Mouse (Mus musculus) heart, embryonic 15.5 days (tissue): ENCODE measurements around the gene Sec61b. TPM values are rescaled to one million over a fixed set of nuclear protein-coding genes. Genes with fewer than 3 reads are reported as not detected.

Experiments used
- ATAC-seq: fragments of 200-750 bp; cut with Nextera tagmentation; replicated peaks from 2 replicates; pipeline ENCODE4 v1.8.0; 2017; ENCODE audit warnings: low read depth, moderate TSS enrichment; ENCODE audit not compliant: insufficient number of reproducible peaks, insufficient read depth, low FRiP score
- H3K27ac ChIP-seq: fragments of 300-500 bp; sonication (generic); 2 replicates; pipeline ENCODE4 v1.5.1; 2015; ENCODE audit warnings: mild to moderate bottlenecking, inconsistent platforms
- H3K27me3 ChIP-seq: fragments of 300-500 bp; sonication (generic); 2 replicates; pipeline ENCODE4 v1.6.1; 2015; ENCODE audit warnings: inconsistent platforms
- H3K36me3 ChIP-seq: fragments of 300-500 bp; sonication (generic); 2 replicates; pipeline ENCODE4 v1.6.1; 2015; ENCODE audit warnings: mild to moderate bottlenecking, inconsistent platforms
- H3K4me1 ChIP-seq: fragments of 300-500 bp; sonication (generic); replicated peaks from 2 replicates; pipeline ENCODE4 v1.6.1; 2015; ENCODE audit warnings: inconsistent platforms
- H3K4me2 ChIP-seq: fragments of 300-500 bp; sonication (generic); 2 replicates; pipeline ENCODE4 v1.6.1; 2015; ENCODE audit warnings: inconsistent platforms, mild to moderate bottlenecking, moderate library complexity
- H3K4me3 ChIP-seq: fragments of 300-500 bp; sonication (generic); 2 replicates; pipeline ENCODE4 v1.5.1; 2015; ENCODE audit warnings: mild to moderate bottlenecking, inconsistent platforms
- H3K9ac ChIP-seq: fragments of 300-500 bp; sonication (generic); 2 replicates; pipeline ENCODE4 v1.6.1; 2015; ENCODE audit warnings: mild to moderate bottlenecking, inconsistent platforms
- H3K9me3 ChIP-seq: fragments of 300-500 bp; sonication (generic); replicated peaks from 2 replicates; pipeline ENCODE4 v1.6.1; 2016; ENCODE audit warnings: inconsistent platforms
- WGBS: fragments of 180-500 bp; shearing (Covaris S2); methylation state at CpG from one replicate; pipeline ENCODE4 v1.1.7; 2015; ENCODE audit warnings: mixed read lengths; 5-methylcytosine and 5-hydroxymethylcytosine counted together
- polyA plus RNA-seq: library from polyadenylated mRNA; unstranded; fragments of >200 nt; fragmentation: Nextera tagmentation; extraction: Ambion mirVana; gene quantifications from 2 replicates; pipeline ENCODE4 v1.2.1, GENCODE M21; 2015

Gene Sec61b
- polyA plus RNA-seq, 1 experiment from 2014 or later, result 142 TPM

GRCm38 (mm10) chr4:47492311-47493086, 18.0 kb downstream of the Sec61b start:
- no peaks in the 10 kb centered on the region for H3K36me3 ChIP-seq
- ATAC-seq, result no peak
- H3K27me3 ChIP-seq, result no peaks in the 10 kb centered on the region
- H3K27ac ChIP-seq, result no peak overlapping the region
- H3K9me3 ChIP-seq, result no peaks in the 10 kb centered on the region
- H3K4me2 ChIP-seq, result no peak overlapping the region
- WGBS, result 67% methylated on average over 12 of the region's 12 CpGs
- no peaks in the 10 kb centered on the region for H3K4me1 ChIP-seq
- H3K9ac ChIP-seq, result no peak overlapping the region
- no peak overlapping the region for H3K4me3 ChIP-seq

GRCm38 (mm10) chr4:47493456-47493855, 19.0 kb downstream of the Sec61b start:
- 38% methylated on average over 8 of the region's 8 CpGs for WGBS
- ATAC-seq, result no peak
- no peak overlapping the region for H3K9ac ChIP-seq
- no peaks in the 10 kb centered on the region for H3K27me3 ChIP-seq
- no peaks in the 10 kb centered on the region for H3K4me1 ChIP-seq
- no peaks in the 10 kb centered on the region for H3K36me3 ChIP-seq
- no peak overlapping the region for H3K4me3 ChIP-seq
- H3K4me2 ChIP-seq, result no peak overlapping the region
- H3K27ac ChIP-seq, result no peak overlapping the region
- no peaks in the 10 kb centered on the region for H3K9me3 ChIP-seq

GRCm38 (mm10) chr4:47494137-47494536, 19.7 kb downstream of the Sec61b start:
- Histone ChIP-seq H3K36me3 (no peaks in the 10 kb centered on the region), H3K4me3 (no peak overlapping the region), H3K4me2 (no peak overlapping the region), H3K4me1 (no peaks in the 10 kb centered on the region), H3K27ac (no peak overlapping the region), H3K27me3 (no peaks in the 10 kb centered on the region), H3K9me3 (no peaks in the 10 kb centered on the region), H3K9ac (no peak overlapping the region)
- 76% methylated on average over 1 of the region's 1 CpGs for WGBS
- ATAC-seq, result no peak

- H3K4me2 ChIP-seq, result no peak overlapping the region
- H3K4me3 ChIP-seq, result no peak overlapping the region
- H3K9me3 ChIP-seq, result no peaks in the 10 kb centered on the region
- no peaks in the 10 kb centered on the region for H3K27me3 ChIP-seq
- H3K4me1 ChIP-seq, result no peaks in the 10 kb centered on the region
- H3K36me3 ChIP-seq, result no peaks in the 10 kb centered on the region
- no peak for ATAC-seq
- WGBS, result 46% methylated on average over 2 of the region's 2 CpGs
- no peak overlapping the region for H3K27ac ChIP-seq
- H3K9ac ChIP-seq, result no peak overlapping the region
Measured at GRCm38 (mm10) chr4:47494686-47495085, 20.2 kb downstream of the Sec61b start.

- 59% methylated on average over 7 of the region's 7 CpGs for WGBS
- H3K9me3 ChIP-seq, result no peaks in the 10 kb centered on the region
- no peak overlapping the region for H3K27ac ChIP-seq
- H3K4me1 ChIP-seq, result peaks cover 2% of the 10 kb centered on the region; the same call in 1 of the 2 replicates
- H3K4me3 ChIP-seq, result no peak overlapping the region
- H3K4me2 ChIP-seq, result no peak overlapping the region
- no peak for ATAC-seq
- H3K27me3 ChIP-seq, result no peaks in the 10 kb centered on the region
- no peak overlapping the region for H3K9ac ChIP-seq
- H3K36me3 ChIP-seq, result no peaks in the 10 kb centered on the region
Measured at GRCm38 (mm10) chr4:47497811-47498385, 23.4 kb downstream of the Sec61b start.

- H3K9me3 ChIP-seq, result no peaks in the 10 kb centered on the region
- no peak for ATAC-seq
- H3K27ac ChIP-seq, result no peak overlapping the region
- H3K9ac ChIP-seq, result no peak overlapping the region
- no peak overlapping the region for H3K4me2 ChIP-seq
- H3K4me3 ChIP-seq, result no peak overlapping the region
- WGBS, result 73% methylated on average over 10 of the region's 10 CpGs
- no peaks in the 10 kb centered on the region for H3K27me3 ChIP-seq
- H3K36me3 ChIP-seq, result no peaks in the 10 kb centered on the region
- H3K4me1 ChIP-seq, result peaks cover 3% of the 10 kb centered on the region; the same call in 1 of the 2 replicates
Measured at GRCm38 (mm10) chr4:47499121-47499545, 24.7 kb downstream of the Sec61b start.

- H3K9me3 ChIP-seq, result no peaks in the 10 kb centered on the region
- ATAC-seq, result no peak
- no peak overlapping the region for H3K27ac ChIP-seq
- no peaks in the 10 kb centered on the region for H3K36me3 ChIP-seq
- H3K4me1 ChIP-seq, result peaks cover 7% of the 10 kb centered on the region; the same call in 1 of the 2 replicates
- WGBS, result 26% methylated on average over 4 of the region's 4 CpGs
- no peak overlapping the region for H3K9ac ChIP-seq
- H3K4me2 ChIP-seq, result peak overlapping the region; percentile 45
- peak overlapping the region; percentile 19; the same call in 1 of the 2 replicates for H3K4me3 ChIP-seq
- no peaks in the 10 kb centered on the region for H3K27me3 ChIP-seq
Measured at GRCm38 (mm10) chr4:47502546-47502971, 28.1 kb downstream of the Sec61b start.

- Histone ChIP-seq H3K4me2 (peak overlapping the region; percentile 45), H3K36me3 (no peaks in the 10 kb centered on the region), H3K9me3 (no peaks in the 10 kb centered on the region), H3K27me3 (no peaks in the 10 kb centered on the region), H3K27ac (no peak overlapping the region), H3K9ac (no peak overlapping the region), H3K4me1 (peaks cover 7% of the 10 kb centered on the region; the same call in 1 of the 2 replicates), H3K4me3 (peak overlapping the region; percentile 19; the same call in 1 of the 2 replicates)
- ATAC-seq, result no peak
- 70% methylated on average over 6 of the region's 6 CpGs for WGBS
Measured at GRCm38 (mm10) chr4:47503045-47503444, 28.6 kb downstream of the Sec61b start.

GRCm38 (mm10) chr4:47504841-47505517, 30.5 kb downstream of the Sec61b start:
- WGBS, result 57% methylated on average over 10 of the region's 10 CpGs

GRCm38 (mm10) chr4:47518551-47519181, 44.2 kb downstream of the Sec61b start:
- Histone ChIP-seq H3K4me2 (no peak overlapping the region), H3K27ac (no peak overlapping the region), H3K9ac (no peak overlapping the region), H3K4me1 (no peaks in the 10 kb centered on the region; the same call in 1 of the 2 replicates), H3K4me3 (no peak overlapping the region), H3K36me3 (no peaks in the 10 kb centered on the region), H3K27me3 (no peaks in the 10 kb centered on the region), H3K9me3 (no peaks in the 10 kb centered on the region)
- 0 out of 2 replicates have a peak, but pooled peaks have one; percentile 29 for ATAC-seq
- 64% methylated on average over 12 of the region's 12 CpGs for WGBS

More at GRCm38 (mm10) chr4:47504841-47505517, 30.5 kb downstream of the Sec61b start:
- no peak overlapping the region for H3K4me3 ChIP-seq
- ATAC-seq, result no peak
- no peaks in the 10 kb centered on the region for H3K36me3 ChIP-seq
- H3K27me3 ChIP-seq, result no peaks in the 10 kb centered on the region
- H3K4me2 ChIP-seq, result no peak overlapping the region
- no peak overlapping the region for H3K27ac ChIP-seq
- H3K9ac ChIP-seq, result no peak overlapping the region
- peaks cover 7% of the 10 kb centered on the region; the same call in 1 of the 2 replicates for H3K4me1 ChIP-seq
- H3K9me3 ChIP-seq, result no peaks in the 10 kb centered on the region

GRCm38 (mm10) chr4:47520076-47520475, 45.6 kb downstream of the Sec61b start:
- H3K9me3 ChIP-seq, result no peaks in the 10 kb centered on the region
- no peaks in the 10 kb centered on the region for H3K36me3 ChIP-seq
- H3K27ac ChIP-seq, result no peak overlapping the region
- no peaks in the 10 kb centered on the region for H3K27me3 ChIP-seq
- no peak overlapping the region for H3K4me2 ChIP-seq
- no peak overlapping the region for H3K4me3 ChIP-seq
- no peak overlapping the region for H3K9ac ChIP-seq
- H3K4me1 ChIP-seq, result no peaks in the 10 kb centered on the region; the same call in 1 of the 2 replicates
- ATAC-seq, result no peak
- WGBS, result 59% methylated on average over 4 of the region's 4 CpGs
